Mouse (Mus musculus) embryonic fibroblast, embryonic 13.5 days (primary cell): Measurements from ENCODE around the gene 5031439G07Rik.

Experiments used
- CTCF ChIP-seq: IDR thresholded peaks from 2 replicates; pipeline ENCODE4 v1.5.1; 2011; ENCODE audit warnings: mild to moderate bottlenecking, control low read depth, low read length, moderate library complexity, borderline replicate concordance; ENCODE audit not compliant: insufficient read depth
- POLR2A ChIP-seq: IDR thresholded peaks from 2 replicates; pipeline ENCODE4 v1.6.1; 2011; ENCODE audit warnings: low read depth, mild to moderate bottlenecking, control low read depth, low read length, moderate library complexity

GRCm38 (mm10) chr15:84934901-84935300 is 53.5 kb downstream of the 5031439G07Rik start:
- TF ChIP-seq CTCF, result no peak
- no peak for TF ChIP-seq POLR2A
